Mouse (Mus musculus) mesoderm, embryonic 11.5 days (tissue): ENCODE results near the gene Defb7.

Source experiments
- DNase-seq: peaks from one replicate; pipeline ENCODE4 v3.0.0-alpha.2; 2012; ENCODE audit warnings: low read depth, low spot score

Defb7 gene

GRCm38 (mm10) chr8:19494797-19495196 lies at the start of gene Defb7:
Gene Defb7, plus strand, starts transcription at chr8:19495097.
- DNase-seq: no peak

GRCm38 (mm10) chr8:19446378-19446777 lies 48.5 kb upstream of the Defb7 start:
- no peak for DNase-seq

GRCm38 (mm10) chr8:19461355-19461754 lies 33.5 kb upstream of the Defb7 start:
- DNase-seq: no peak

- DNase-seq: no peak
Observed at GRCm38 (mm10) chr8:19469026-19469425, 25.9 kb upstream of the Defb7 start.

- DNase-seq: no peak
Observed at GRCm38 (mm10) chr8:19500524-19500923, 5.6 kb downstream of the Defb7 start.

- peak; percentile 8 for DNase-seq
Observed at GRCm38 (mm10) chr8:19535195-19535829, 40.4 kb downstream of the Defb7 start.

GRCm38 (mm10) chr8:19540376-19540775 lies 45.5 kb downstream of the Defb7 start:
- no peak for DNase-seq
